Mouse (Mus musculus): Measurements from ENCODE around the gene Sarm1. TPM values are rescaled to one million over a fixed set of nuclear protein-coding genes. Genes with fewer than 3 reads are reported as not detected.

The Sarm1 gene
- total RNA-seq, 2 experiments from 2014 or later = 0.45 to 0.59 TPM

DNA sequence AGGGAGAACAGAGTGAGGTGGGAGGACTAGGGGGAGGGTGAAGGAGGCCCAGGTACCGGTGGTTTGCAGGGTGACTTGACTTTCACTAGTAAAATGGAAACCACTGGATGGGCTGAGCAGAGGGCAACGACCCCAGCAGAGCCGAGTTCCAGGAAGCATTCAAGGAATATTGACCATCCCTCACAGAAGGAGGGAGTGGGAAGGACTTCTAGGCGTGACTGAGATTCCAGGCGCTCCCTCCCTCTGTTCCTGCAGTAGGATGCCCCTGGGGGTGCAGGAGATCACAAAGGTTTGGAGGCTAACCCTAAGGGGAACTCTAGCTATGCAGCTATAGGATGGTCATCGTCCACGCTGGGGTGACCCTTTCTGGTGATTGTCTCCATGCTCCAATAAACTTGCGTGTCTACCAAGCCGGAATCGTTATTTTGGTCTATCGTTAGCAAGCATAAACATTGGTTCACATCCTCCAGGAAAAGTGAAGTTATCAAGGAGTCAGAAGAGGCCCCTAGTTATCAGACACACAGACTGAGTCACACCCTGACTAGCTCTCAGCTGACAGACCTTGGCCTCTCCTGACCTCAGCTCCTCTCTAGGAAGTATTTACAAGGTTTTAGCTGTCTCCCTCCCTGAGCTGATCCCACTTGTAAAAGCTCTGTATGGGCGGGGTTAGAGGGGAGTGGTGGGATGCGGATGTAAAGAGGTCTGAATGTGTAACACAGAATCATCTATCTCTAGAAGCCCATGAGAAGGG is 34.1 kb downstream of the Sarm1 start:
- no peak for DNase-seq

DNA sequence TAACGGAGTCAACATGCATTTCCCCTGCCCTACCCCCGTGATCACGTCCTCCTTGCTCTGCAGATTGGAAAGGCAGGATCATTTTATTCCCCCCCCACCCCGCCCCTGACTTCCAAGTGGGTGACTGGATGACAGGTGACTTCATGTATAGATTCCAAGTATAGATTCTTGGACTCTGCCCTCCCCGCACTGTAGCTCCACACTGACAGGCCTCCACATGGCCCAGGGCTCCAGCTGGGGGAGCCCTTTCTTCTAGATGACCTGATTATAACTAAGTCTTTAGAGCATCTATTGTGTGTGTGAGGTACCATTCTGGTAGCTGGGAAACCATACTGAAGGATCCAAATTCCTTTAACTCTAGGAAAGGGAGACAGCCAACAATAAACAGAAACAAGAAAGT is 34.9 kb downstream of the Sarm1 start:
- DNase-seq = no peak

- no peak for DNase-seq
These were observed 35.7 kb downstream of the Sarm1 start for GRCm38 (mm10) chr11:78461894-78462293.

GRCm38 (mm10) chr11:78458740-78459139 is 38.8 kb downstream of the Sarm1 start:
- no peak for DNase-seq

DNA sequence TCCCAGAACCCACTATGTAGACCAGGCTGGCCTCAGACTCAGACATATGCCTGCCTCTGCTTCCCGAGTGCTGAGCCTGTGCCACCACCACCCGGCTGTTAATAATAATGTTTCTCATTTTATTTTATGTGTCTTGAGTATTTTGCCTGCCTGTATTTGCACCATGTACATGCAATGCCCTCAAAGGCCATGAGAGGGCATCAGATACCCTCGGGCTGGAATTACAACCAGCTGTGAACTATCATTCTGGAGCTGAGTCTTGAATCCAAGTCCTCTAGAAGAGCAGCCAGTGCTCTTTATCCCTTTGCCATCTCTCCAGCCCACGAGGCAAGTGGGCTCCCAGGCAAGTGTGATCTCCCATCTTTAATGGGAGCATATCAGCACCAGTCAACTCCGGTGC is 42.2 kb downstream of the Sarm1 start:
- peak; percentile 21 to 57 for DNase-seq

GRCm38 (mm10) chr11:78454276-78454675 is 43.3 kb downstream of the Sarm1 start:
- no peak for DNase-seq

- DNase-seq = peak; percentile 49 to 76
These were observed 43.9 kb downstream of the Sarm1 start for GRCm38 (mm10) chr11:78453675-78454074.

DNA sequence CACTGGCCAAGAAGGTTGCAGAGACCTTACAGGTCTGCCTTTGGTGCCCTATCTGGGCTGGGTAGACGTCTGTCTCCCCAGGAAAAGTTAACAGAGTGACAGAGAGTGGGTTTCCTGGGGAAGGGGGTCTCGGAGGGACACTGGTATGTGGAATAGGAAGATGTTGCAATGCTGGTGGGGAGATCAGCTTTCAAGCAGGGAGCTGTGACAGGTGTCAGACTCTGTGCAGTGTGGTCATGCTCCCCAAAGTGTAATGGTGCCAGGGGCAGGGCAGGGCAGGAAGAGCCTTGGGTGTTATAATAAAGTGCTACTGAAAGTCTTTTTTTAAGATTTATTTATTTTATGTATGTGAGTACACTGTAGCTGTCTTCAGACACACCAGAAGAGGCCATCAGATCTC is 47.2 kb downstream of the Sarm1 start:
- no peak for DNase-seq

GRCm38 (mm10) chr11:78448242-78448641 is 49.3 kb downstream of the Sarm1 start:
- no peak for DNase-seq

- DNase-seq = no peak
These were observed 50.4 kb downstream of the Sarm1 start for GRCm38 (mm10) chr11:78447168-78447567.

DNA sequence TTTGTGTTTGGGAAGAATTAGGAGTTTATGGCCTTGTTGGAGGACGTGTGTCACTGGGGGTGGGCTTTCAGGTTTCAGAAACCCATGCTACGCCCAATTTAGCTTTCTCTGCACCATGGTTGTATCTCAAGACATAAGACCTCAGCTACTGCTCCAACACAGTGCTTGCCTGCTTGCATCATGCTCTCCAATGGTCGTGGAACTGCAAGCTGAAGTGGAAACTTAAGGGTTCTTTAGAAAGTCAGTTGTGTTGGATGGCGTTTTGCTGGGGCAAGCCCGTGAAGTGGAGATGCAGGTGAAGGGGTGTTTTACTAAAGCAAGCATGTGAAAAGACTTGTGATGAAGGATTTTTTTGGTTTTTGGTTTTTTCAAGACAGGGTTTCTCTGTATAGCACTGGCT is 54.4 kb downstream of the Sarm1 start:
- no peak for DNase-seq

- no peak for DNase-seq
These were observed 59.1 kb downstream of the Sarm1 start for GRCm38 (mm10) chr11:78438399-78438930.

GRCm38 (mm10) chr11:78437182-78437581 is 60.4 kb downstream of the Sarm1 start:
- no peak for DNase-seq

DNA sequence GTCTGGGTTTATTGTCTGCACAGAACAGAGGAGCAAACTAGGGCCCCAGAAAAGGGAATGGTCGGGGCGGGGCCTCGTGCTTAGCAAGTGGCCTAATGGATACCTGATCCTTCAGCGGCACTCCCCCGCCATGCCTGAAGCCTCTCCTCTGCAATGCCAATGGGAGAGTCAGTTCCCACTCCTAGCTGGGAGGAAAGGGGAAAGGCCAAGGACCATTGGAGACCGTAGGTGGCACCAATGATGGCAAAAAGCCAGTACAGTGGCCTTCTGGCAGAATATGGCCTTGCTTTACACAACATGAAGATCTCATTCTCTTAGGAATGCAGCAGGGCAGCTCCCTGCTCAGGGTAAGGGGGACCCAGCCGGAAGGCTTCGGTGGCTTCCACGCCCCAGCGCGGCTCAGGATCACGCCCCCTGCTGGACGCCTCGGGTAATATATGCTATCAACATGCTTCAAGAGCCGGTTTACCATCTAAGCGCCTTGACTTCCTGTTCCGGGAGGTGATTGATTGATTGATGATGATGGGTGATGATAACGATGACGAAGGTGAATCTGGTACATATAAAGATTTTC is 61.7 kb downstream of the Sarm1 start:
- peak in 1 of 2 experiments; percentile 9 for DNase-seq

DNA sequence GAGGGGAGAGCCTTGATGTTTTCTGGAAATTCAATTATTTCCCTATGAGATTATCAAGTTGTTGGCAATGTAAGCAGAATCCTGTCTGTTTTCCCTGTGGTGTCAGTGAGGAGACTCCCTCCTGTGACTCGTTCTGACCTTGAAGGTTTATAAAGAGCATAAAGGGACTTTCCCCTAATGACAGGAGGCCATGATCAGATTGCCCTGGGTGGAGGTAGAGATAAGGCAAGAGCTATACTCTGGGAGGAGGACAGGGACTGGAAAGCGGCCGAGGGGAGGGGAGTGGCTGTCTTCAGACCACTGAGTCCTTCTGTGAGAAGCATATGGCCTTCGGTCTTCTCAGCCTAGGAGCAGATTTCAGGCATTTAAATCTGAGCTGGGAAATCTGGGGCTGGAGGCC is 63.5 kb downstream of the Sarm1 start:
- no peak for DNase-seq

GRCm38 (mm10) chr11:78431176-78431575 is 66.4 kb downstream of the Sarm1 start:
- DNase-seq = no peak

DNA sequence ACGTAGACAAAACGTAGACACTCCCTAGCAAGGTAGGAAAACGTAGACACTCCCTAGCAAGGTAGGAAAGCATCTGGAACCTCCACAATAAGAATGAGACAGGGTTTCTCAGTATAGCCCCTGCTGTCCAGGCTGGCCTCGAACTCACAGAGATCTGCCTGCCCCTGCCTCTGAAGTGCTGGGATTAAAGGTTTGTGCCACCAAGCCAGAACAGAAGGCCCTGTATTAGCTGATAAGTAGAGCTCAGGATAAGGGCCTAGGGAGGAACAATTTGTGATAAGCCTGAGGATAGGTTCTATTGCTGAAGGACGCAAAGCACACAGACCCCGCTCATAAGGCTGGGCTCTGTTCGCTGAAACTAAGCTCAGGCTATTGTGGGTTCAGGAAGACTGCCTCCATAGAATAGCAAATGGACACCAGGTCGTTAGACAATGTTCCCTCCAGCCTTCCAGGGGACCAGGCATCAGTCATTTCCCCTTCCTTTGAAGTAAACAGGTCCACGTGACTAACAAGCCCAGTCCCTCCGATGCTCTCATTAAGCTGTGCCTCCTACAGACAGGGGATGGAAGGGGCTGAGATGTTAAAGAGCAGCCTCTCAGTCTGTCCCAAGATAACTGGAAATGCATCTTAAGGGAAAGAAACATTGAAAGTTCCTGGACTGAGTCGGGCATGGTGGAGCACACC is 67.2 kb downstream of the Sarm1 start:
- DNase-seq = no peak

- no peak for DNase-seq
These were observed 69.2 kb downstream of the Sarm1 start for GRCm38 (mm10) chr11:78428309-78428708.

DNA sequence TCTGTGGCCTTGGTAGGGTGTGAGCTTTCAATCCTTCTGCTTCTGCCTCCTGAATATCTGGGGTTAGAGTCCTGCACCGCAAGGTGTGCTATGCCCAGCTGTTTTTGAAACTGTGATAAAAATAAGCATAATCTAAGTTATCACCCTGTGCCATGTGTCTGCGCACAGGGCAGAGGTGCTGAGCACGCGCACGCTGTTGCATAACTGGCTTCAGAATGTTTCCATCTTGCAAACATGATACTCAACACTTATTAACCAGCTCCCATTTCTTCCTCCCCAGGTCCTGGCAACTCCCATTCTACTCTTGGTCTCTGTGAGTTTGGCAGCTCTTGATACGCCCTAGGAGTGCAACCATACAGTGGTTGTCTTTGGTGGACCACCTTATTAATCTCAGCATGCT is 69.9 kb downstream of the Sarm1 start:
- no peak for DNase-seq

DNA sequence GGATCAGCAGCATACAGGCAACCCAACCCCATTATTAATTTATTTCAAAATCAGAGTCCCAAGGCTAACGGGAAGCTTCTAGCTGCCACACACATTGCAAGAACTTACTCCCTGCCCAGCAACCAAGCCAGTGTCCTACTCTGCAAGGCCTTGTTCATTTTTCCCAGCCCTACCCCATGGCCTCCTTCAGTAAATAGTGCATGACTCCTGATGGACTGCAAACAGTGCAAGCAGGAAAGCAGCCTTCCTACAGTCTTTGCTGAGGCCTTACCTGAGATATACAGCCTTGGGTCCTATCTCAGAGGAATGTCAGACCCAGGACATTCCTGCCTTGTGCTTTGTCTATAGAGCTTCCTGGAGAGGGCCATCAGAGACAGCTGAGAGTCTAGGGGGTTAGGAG is 72.0 kb downstream of the Sarm1 start:
- DNase-seq = no peak

DNA sequence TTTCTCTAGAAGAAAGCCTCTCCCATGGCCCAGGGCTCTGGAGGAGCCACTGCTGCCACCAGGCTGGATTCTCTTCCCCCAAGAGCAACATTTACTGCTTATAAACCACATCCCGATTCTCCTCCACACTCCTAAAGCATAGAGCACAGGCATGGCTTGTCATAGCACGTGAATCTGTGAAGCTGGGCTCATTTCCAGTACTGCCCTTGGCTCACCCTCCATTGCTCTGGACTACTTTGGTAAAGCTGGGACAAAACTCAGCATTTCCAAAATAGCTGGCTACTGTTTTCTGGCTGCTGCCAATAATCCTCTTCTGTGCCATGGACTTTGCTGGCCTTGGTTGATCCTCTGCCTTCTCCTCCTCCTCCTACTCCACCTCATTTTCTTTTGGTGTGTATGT is 73.2 kb downstream of the Sarm1 start:
- peak in 1 of 2 experiments; percentile 10 for DNase-seq

All from heart, adult 18-20 months (tissue).